Mouse (Mus musculus): ENCODE measurements around the gene Eif2ak4. TPM values are rescaled to one million over a fixed set of nuclear protein-coding genes. Genes with fewer than 3 reads are reported as not detected.

Gene Eif2ak4
- total and polyA plus RNA-seq, 3 experiments: 16.1 to 22.3 (median 18.1) TPM

- H3K9me3 ChIP-seq (replicated peaks; ENCODE audit: low read length): no peaks in the 10 kb centered on the region
- H3K27me3 ChIP-seq (replicated peaks): no peaks in the 10 kb centered on the region
- no peak for DNase-seq (ENCODE audit: extremely low read depth)
- in situ Hi-C loops (cut with MboI; ENCODE audit: low pct_ligation_motif_present, low pct_unique_long_range_greater_than_20kb, low sequenced_read_pairs): no loop called here
- H3K4me1 ChIP-seq (ENCODE audit: control insufficient read depth in 1 of 2, insufficient read depth in 2 of 2): no peaks in the 10 kb centered on the region
- peaks cover 56 to 86% of the 10 kb centered on the region in 2 experiments for H3K36me3 ChIP-seq (replicated peaks in 1 of 2; ENCODE audit: control insufficient read depth in 1 of 2, insufficient read depth in 1 of 2, low read length in 1 of 2)
- H3K27ac ChIP-seq (ENCODE audit: insufficient read depth, low read depth): no peak overlapping the region
- dilution Hi-C loops (cut with MboI; ENCODE audit: extremely low pct_ligation_motif_present, extremely low pct_unique_long_range_greater_than_20kb, low sequenced_read_pairs): no loop called here
- no peak overlapping the region for H3K4me2 ChIP-seq (ENCODE audit: insufficient read depth, low read depth, poor library complexity, severe bottlenecking)
- no peaks in the 10 kb centered on the region for H3K79me2 ChIP-seq (replicated peaks; ENCODE audit: control insufficient read depth, extremely low read depth, insufficient read depth, poor library complexity, severe bottlenecking)
- no peak overlapping the region for H3K4me3 ChIP-seq (replicated peaks in 1 of 3; ENCODE audit: low read depth in 2 of 3, low read length in 2 of 3, poor library complexity in 1 of 3)
- H3K9ac ChIP-seq (ENCODE audit: insufficient read depth, low read depth): no peak overlapping the region
- no peak for TF ChIP-seq MEF2A (IDR thresholded peaks at IDR 0.05; ENCODE audit: borderline replicate concordance, low read depth, low read length)
- no peak for TF ChIP-seq MAFK (IDR thresholded peaks at IDR 0.05; ENCODE audit: insufficient replicate concordance, low read length)
- no peak for TF ChIP-seq TCF12 (IDR thresholded peaks at IDR 0.05; ENCODE audit: low read depth, low read length)
- TF ChIP-seq ZKSCAN1 (IDR thresholded peaks at IDR 0.05; ENCODE audit: borderline replicate concordance, low read depth, low read length): no peak
- no peak for TF ChIP-seq CHD1 (IDR thresholded peaks at IDR 0.05; ENCODE audit: low read depth, low read length)
- TF ChIP-seq NRF1 (IDR thresholded peaks at IDR 0.05; ENCODE audit: low read depth, low read length): no peak
- TF ChIP-seq EP300 (IDR thresholded peaks at IDR 0.05; ENCODE audit: low read length): no peak
- no peak for TF ChIP-seq CHD2 (IDR thresholded peaks at IDR 0.05; ENCODE audit: low read length)
- no peak for TF ChIP-seq JUND (conservative IDR thresholded peaks at IDR 0.05; ENCODE audit: low read depth, low read length)
- no peak for TF ChIP-seq USF1 (IDR thresholded peaks at IDR 0.05; ENCODE audit: low read depth, low read length)
- TF ChIP-seq UBTF (IDR thresholded peaks at IDR 0.05; ENCODE audit: low read depth, low read length): no peak
- no peak for TF ChIP-seq ELF1 (IDR thresholded peaks at IDR 0.05; ENCODE audit: low read depth, low read length)
- TF ChIP-seq ZNF384 (IDR thresholded peaks at IDR 0.05; ENCODE audit: low read depth, low read length): no peak
- no peak for TF ChIP-seq BHLHE40 (IDR thresholded peaks at IDR 0.05; ENCODE audit: low read depth, low read length)
- no peak for TF ChIP-seq MAZ (IDR thresholded peaks at IDR 0.05; ENCODE audit: low read depth, low read length)
Observed at GRCm38 (mm10) chr2:118461480-118462165, 73.2 kb downstream of the Eif2ak4 start.

DNA sequence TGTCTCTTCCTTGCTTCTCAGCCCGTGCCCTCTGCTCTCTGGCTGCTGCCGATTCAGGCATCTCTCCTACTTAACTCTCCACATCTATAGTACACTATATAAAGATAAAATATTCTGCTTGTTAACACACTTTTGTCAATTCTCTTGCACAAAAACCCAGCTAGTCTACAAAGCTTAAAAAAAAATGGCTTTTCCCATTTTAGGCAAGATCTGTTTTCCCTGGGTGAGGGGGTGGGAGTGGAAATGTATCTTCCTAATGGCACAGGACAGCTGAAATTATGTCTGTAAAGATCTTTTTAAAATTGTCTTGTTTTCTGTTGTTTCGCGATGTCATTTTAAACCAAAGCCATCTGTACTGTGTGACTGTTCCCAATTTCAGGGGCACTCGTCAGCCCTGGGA is 75.1 kb downstream of the Eif2ak4 start:
- no peaks in the 10 kb centered on the region for H3K27me3 ChIP-seq (replicated peaks)
- no peaks in the 10 kb centered on the region for H3K9me3 ChIP-seq (replicated peaks; ENCODE audit: low read length)
- DNase-seq (ENCODE audit: extremely low read depth): no peak
- in situ Hi-C loops (cut with MboI; ENCODE audit: low pct_ligation_motif_present, low pct_unique_long_range_greater_than_20kb, low sequenced_read_pairs) (no loop called here), dilution Hi-C loops (cut with MboI; ENCODE audit: extremely low pct_ligation_motif_present, extremely low pct_unique_long_range_greater_than_20kb, low sequenced_read_pairs) (no loop called here)
- TF ChIP-seq GABPA (IDR thresholded peaks at IDR 0.05; ENCODE audit: insufficient replicate concordance, low read depth, low read length) (no peak), UBTF (IDR thresholded peaks at IDR 0.05; ENCODE audit: low read depth, low read length) (no peak), CHD2 (IDR thresholded peaks at IDR 0.05; ENCODE audit: low read length) (no peak), RAD21 (IDR thresholded peaks at IDR 0.05; ENCODE audit: low read depth, low read length) (no peak), CHD1 (IDR thresholded peaks at IDR 0.05; ENCODE audit: low read depth, low read length) (no peak), KAT2A (IDR thresholded peaks at IDR 0.05; ENCODE audit: insufficient replicate concordance, low read length) (no peak), MYC (IDR thresholded peaks at IDR 0.05; ENCODE audit: low read depth, low read length) (no peak), PAX5 (IDR thresholded peaks at IDR 0.05; ENCODE audit: low read length) (no peak), JUN (IDR thresholded peaks at IDR 0.05; ENCODE audit: insufficient read depth, low read depth, low read length) (no peak), EP300 (IDR thresholded peaks at IDR 0.05; ENCODE audit: low read length) (no peak), NRF1 (IDR thresholded peaks at IDR 0.05; ENCODE audit: low read depth, low read length) (no peak), SIN3A (IDR thresholded peaks at IDR 0.05; ENCODE audit: low read length) (no peak), MEF2A (IDR thresholded peaks at IDR 0.05; ENCODE audit: borderline replicate concordance, low read depth, low read length) (no peak), JUND (conservative IDR thresholded peaks at IDR 0.05; ENCODE audit: low read depth, low read length) (no peak), USF2 (conservative IDR thresholded peaks at IDR 0.05; ENCODE audit: low read depth, low read length) (no peak), POLR2A (IDR thresholded peaks at IDR 0.05; ENCODE audit: low read depth, low read length) (no peak), ZNF384 (IDR thresholded peaks at IDR 0.05; ENCODE audit: low read depth, low read length) (no peak), ELF1 (IDR thresholded peaks at IDR 0.05; ENCODE audit: low read depth, low read length) (no peak)
- peaks cover 54 to 87% of the 10 kb centered on the region in 2 experiments for H3K36me3 ChIP-seq (replicated peaks in 1 of 2; ENCODE audit: control insufficient read depth in 1 of 2, insufficient read depth in 1 of 2, low read length in 1 of 2)
- no peaks in the 10 kb centered on the region for H3K4me1 ChIP-seq (ENCODE audit: control insufficient read depth in 1 of 2, insufficient read depth in 2 of 2)
- H3K27ac ChIP-seq (ENCODE audit: insufficient read depth, low read depth): no peak overlapping the region
- H3K4me3 ChIP-seq (replicated peaks in 1 of 3; ENCODE audit: low read depth in 2 of 3, low read length in 2 of 3, poor library complexity in 1 of 3): no peak overlapping the region
- no peaks in the 10 kb centered on the region for H3K79me2 ChIP-seq (replicated peaks; ENCODE audit: control insufficient read depth, extremely low read depth, insufficient read depth, poor library complexity, severe bottlenecking)
- no peak overlapping the region for H3K4me2 ChIP-seq (ENCODE audit: insufficient read depth, low read depth, poor library complexity, severe bottlenecking)
- no peak overlapping the region for H3K9ac ChIP-seq (ENCODE audit: insufficient read depth, low read depth)
